Mouse (Mus musculus): Measurements from ENCODE around the gene 2010005H15Rik.
"Not testable (repeated sequence)": the region's sequence is repeated elsewhere in the genome, so short reads cannot be mapped to it uniquely, and the experiment has no call there.

Gene 2010005H15Rik

GRCm38 (mm10) chr16:36221168-36221567 lies at the start of gene 2010005H15Rik:
TSS of gene 2010005H15Rik (plus strand) at chr16:36221468.
- DNase-seq, result not testable (repeated sequence)

GRCm38 (mm10) chr16:36176108-36176507 lies 45.2 kb upstream of the 2010005H15Rik start:
- no peak for DNase-seq

DNA sequence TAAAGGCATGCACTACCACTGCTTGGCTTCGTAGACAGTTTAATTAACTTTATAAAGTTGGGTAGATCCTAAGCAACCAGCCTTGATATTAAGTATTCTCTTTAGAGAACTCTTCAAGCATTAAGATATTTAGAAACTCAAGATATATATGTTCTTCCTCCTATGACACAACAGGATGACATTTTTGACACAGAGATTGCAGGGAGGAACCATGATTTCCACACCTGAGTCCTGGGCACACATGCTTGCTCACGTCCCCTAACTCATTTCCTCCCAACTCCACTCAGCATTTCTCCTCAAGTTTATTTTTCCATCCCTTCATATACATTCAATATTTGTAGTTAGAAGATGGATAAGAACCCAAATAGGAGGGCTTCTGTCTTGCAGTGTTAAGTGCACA lies 41.4 kb upstream of the 2010005H15Rik start:
- no peak for DNase-seq

DNA sequence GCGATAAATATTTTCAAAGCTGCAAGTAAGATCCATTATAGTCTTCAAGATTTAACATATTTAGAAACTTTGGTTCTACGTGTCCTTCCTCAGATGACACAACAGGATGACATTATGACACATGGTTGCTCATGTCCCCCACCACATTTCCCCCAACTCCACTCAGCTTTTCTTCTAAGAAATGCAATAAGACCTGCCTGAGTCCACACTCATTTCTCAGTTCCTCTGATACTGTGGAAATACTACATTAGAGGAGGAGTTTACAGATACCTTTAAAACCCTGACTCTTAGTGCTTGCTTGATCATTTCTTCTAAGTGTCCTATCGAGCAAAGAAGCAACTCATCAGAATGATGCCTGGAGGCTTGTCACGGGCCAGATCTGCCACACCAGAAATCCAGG lies 37.4 kb upstream of the 2010005H15Rik start, which contains the start of gene Gm5483:
Gene Gm5483, plus strand, starts transcription at position 301 of the 400 bp plus-strand sequence.
- DNase-seq, result not testable (repeated sequence)

- no peak for DNase-seq
Measured at GRCm38 (mm10) chr16:36199226-36199625, 22.0 kb upstream of the 2010005H15Rik start.

DNA sequence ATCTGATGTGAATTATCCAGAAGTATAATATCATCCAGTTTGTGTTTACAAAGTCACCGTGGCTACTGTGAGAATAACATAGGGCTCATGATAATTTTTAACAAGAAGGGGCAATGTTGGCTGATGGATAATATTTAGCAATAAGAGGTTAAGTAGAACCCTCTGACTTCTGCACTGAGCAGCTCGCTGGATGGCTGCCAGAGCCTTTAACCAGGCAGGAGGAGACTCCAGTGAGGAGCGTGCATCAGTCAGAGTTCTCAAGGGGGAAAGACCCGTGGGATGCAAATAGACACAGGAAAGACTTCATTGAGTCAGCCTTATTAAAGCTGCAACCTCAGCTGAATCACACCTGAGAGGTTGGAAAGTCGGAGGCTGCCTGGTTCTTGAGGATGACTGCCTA lies 17.4 kb upstream of the 2010005H15Rik start:
- DNase-seq, result no peak

- not testable (repeated sequence) for DNase-seq
Measured at GRCm38 (mm10) chr16:36205684-36206083, 15.6 kb upstream of the 2010005H15Rik start.

- DNase-seq, result no peak
Measured at GRCm38 (mm10) chr16:36209967-36210453, 11.3 kb upstream of the 2010005H15Rik start, which contains the start of gene Gm5416. TSS of gene Gm5416 (plus strand) at chr16:36210403.

DNA sequence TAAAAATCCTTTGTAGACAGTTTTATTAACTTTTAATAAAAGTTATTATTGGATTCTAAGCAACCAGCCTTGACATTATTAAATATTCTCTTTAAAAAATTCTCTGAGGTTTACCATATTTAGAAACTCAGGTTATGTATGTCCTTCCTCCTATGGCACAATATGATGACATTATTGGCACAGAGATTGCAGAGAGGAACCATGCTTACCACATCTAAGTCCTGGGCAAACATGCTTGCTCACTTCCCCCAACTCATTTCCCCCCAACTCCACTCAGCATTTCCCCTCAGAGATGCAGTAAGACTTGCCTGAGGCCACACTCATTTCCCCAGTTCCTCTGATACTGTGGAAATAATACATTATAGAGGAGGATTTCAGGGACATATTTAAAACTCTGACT lies 39.3 kb downstream of the 2010005H15Rik start:
- DNase-seq, result not testable (repeated sequence)

GRCm38 (mm10) chr16:36276796-36277195 lies 55.5 kb downstream of the 2010005H15Rik start, which contains the start of gene Stfa1:
TSS of gene Stfa1 (plus strand) at chr16:36276951.
- not testable (repeated sequence) for DNase-seq

DNA sequence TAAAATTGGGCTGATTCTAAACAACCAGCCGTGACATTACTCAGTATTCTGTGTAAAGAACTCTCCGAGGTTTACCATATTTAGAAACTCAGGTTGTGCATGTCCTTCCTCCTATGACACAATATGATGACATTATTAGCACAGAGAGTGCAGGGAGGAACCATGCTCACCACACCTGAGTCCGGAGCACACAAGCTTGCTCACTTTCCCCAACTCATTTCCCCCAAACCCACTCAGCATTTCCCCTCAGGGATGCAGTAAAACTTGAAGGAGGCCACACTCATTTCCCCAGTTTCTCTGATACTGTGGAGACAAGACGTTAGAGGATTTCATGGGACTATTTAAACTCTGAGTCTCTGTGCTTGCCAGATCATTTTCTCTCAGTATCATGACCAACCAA lies 67.9 kb downstream of the 2010005H15Rik start:
- no peak for DNase-seq
